Mouse (Mus musculus): Measurements from ENCODE around the gene Rpl12. TPM values are rescaled to one million over a fixed set of nuclear protein-coding genes. Genes with fewer than 3 reads are reported as not detected.
A peak's percentile ranks its signal among the peaks of the same experiment; 100 is the strongest.

Gene Rpl12
- total RNA-seq, 2 experiments from 2014 or later, result 212 to 221 TPM

DNA sequence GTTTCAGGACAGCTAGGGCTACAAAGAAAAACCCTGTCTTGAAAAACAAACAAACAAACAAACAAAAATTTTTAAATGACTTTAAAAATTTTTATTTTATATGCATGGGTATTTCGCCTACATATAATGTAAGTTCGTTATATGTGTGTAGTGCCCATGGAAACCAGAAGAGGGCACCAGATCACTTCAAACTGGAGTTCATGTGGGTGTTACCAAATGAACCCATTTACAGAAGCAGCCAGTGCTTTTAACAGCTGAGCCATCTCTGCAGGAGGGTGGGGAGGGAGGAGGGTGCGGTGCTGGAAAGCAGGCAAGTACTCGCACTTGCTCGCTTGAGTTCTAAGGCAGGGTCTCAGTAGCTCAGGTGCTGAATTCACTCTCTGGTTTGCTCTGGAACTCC, 21.9 kb upstream of the Rpl12 start:
- DNase-seq (ENCODE audit: low spot score in 2 of 2), result no peak

- DNase-seq (ENCODE audit: low spot score in 2 of 2), result no peak
Observed at GRCm38 (mm10) chr2:32940483-32940882, 20.9 kb upstream of the Rpl12 start.

- DNase-seq (ENCODE audit: low spot score in 2 of 2), result no peak
Observed at GRCm38 (mm10) chr2:32947454-32947853, 13.9 kb upstream of the Rpl12 start.

- no peak for DNase-seq (ENCODE audit: low spot score in 2 of 2)
Observed at GRCm38 (mm10) chr2:32954581-32954980, 6.8 kb upstream of the Rpl12 start.

DNA sequence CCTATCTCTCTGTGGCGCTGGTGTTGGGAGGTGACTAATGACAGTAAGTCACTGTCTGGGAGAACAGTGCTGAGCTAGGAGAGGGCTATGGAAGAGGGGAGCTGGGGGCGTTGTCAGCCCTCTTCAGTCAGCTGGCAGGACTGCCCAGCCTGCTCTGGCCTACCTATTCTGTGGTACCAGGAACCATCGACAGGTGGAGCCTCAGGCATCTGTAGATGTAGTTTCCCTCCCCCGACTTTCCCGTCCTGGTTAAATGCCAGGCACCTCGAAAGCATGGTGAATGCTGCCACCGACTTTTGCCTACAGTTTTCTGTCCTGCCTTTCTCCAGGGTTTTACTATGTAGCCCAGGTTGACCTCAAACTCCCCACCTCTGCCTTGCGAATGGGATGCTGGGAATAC, 4.0 kb upstream of the Rpl12 start:
- no peak for DNase-seq (ENCODE audit: low spot score in 2 of 2)

GRCm38 (mm10) chr2:32960273-32960672, 1.1 kb upstream of the Rpl12 start:
- DNase-seq (ENCODE audit: low spot score in 2 of 2), result no peak

DNA sequence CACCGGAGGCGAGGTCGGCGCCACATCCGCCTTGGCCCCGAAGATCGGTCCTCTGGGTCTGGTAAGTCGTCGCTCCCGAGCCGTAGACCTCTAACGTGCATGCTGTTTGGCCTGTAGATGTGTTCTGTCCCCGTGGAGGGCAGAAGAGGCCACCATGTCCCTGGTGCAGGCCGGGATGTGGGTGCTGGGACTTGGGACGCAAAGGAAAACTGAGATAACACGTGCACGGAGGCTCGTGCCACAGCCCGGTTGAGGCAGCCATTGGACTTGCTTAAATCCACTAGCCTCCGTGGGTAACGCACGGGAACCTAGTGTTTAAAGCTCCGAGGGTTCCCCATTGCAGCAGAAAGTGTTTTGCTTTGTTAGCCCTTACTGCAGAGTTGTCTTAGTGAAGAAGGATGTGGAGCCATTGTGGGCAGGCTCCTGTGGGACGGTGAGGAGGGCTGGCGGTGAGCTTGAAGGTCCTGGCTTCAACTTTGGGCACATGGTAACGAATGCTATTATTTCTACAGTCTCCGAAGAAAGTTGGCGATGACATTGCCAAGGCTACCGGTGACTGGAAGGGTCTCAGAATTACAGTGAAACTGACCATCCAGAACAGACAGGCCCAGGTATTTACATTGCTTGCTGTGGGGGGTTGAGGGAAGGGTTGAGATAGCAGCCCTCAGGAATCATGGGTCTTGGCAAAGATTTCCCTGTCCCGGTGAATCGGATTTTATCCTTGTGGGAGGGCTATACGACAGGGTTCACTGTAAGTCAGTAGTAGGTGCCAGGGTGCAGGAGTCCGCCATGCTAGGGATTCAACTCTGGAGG, 909 bp downstream of the Rpl12 start:
- no peak for DNase-seq (ENCODE audit: low spot score in 2 of 2)

GRCm38 (mm10) chr2:32962875-32963220, 1.5 kb downstream of the Rpl12 start:
- DNase-seq (ENCODE audit: low spot score in 2 of 2), result no peak

DNA sequence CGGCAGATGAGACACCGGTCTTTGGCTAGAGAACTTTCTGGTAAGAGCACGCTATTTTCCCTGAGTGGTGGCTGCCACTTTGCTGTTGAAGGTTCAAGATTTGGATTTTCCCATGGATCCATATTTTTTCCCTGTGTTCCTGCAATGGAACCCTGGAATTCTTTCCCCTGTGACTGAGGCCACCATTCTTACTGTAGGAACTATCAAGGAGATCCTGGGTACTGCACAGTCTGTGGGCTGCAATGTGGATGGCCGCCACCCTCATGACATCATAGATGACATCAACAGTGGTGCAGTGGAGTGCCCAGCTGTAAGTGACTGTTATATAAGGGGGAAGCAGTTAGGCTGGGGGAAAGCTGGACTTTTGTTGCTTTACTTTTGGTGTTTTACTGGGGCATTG, 2.2 kb downstream of the Rpl12 start:
- DNase-seq (ENCODE audit: low spot score in 2 of 2), result no peak

- DNase-seq (ENCODE audit: low spot score in 2 of 2), result no peak
Observed at GRCm38 (mm10) chr2:32963981-32964380, 2.6 kb downstream of the Rpl12 start.

DNA sequence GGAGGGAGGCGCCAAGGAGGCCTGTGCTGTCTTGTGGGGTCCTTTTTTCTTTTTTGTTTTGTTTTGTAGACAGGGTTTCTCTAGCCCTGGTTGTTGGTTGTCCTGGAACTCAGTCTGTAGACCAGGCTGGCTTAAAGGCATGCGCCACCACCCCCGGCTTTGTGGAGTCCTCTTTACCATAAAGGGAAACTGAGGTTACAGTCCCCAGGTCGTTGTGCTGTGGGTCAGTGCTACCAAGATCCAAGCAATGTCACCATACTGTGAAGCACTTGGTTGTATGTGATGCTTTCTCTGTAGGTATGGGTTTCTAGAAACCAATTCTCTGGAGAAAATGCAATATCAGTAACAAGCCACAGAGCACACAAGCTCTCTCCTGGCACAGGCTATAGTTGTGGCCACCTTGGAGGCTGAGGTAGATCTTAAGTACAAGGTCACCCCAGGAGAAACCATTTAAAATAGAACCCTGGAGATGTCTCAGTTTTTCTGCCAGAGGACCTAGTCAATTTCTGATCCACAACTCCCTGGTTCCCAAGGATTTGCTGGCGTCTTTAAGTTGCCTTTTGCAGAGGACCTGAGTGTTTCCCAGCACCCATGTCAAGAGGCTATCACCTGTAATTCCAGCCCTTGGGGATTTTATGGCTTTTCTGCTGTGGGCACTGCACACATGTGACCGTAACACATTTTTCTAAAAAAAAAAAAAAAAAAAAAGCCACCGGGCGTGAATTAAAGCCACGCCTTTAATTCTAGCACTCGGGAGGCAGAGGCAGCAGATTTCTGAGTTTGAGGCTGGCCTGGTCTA, 3.5 kb downstream of the Rpl12 start:
- DNase-seq (ENCODE audit: low spot score in 2 of 2), result no peak

- DNase-seq (ENCODE audit: low spot score in 2 of 2), result no peak
Observed at GRCm38 (mm10) chr2:32965511-32966183, 4.3 kb downstream of the Rpl12 start.

DNA sequence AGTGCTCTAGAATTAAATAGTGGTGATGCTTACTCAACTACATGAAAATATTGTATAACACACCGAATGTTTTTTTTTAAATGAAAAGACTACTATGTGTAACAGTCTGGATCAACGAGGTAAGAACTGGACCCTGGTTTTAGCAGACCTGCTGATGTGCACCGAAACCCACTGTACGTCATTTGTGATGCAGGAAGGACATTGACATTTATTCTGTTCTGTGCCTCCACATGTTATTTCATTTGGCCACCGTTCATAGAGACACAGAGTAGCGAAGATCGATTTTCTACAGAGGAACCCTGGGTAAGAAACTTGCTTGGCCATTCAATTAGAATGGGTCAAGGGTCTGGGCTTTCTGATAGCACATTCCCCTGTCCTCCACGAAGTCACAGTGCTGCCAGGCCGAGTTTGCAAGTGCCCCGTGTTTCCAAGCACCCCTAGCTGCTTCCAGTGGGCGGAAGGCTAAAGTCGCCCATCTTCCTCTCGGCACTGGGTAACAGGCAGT, 4.9 kb downstream of the Rpl12 start:
- DNase-seq (ENCODE audit: low spot score in 2 of 2), result no peak

DNA sequence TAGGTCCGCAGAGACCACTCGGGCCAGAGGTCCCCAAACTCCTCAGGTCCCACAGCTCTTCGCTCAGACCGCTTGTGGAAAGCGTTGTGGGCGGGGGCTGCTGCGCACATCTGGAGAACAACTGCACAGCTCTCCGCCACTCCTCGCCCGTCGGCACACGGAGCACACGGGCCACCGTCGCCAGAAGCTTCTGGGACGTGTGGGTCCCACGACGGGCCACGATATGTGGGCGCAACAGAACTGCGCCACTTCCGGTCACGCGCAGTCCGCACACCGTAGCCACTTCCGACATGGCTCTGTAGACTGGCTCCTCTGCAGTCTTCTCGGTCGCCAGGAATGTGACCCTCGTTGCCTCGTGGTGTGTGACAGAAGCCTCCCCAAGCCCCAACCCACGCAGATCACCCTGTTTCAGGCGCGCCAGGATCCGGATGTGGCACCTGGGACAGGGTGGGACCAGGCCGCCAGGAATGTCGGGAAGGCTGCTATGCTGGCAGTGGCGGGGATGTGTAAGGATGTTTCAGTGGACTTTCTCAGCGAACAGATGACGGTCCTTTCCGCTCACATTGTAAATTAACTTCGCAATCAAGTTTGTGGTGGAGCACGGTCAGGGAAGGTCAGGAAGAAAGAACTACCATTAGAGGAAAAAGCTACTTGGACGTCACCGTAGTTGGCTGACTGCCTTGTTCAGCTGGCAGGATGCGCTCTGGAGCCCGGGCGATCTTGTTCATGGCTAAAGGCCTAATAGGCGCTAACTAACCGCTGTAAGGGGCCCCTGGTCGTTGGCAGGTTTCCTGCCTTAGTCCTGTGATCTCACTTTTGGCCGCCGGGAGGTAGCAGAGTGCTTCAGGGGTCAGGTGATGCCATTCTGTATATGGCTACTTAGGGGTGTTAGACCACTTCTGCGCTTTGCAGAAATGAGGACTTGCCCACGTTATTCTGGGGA, 5.6 kb downstream of the Rpl12 start:
- peak; percentile 61 to 88 for DNase-seq (ENCODE audit: low spot score in 2 of 2)

- DNase-seq (ENCODE audit: low spot score in 2 of 2), result no peak
Observed at GRCm38 (mm10) chr2:32968024-32968614, 6.8 kb downstream of the Rpl12 start.

GRCm38 (mm10) chr2:32969326-32969725, 8.0 kb downstream of the Rpl12 start:
- DNase-seq (ENCODE audit: low spot score in 2 of 2), result no peak

- DNase-seq (ENCODE audit: low spot score in 2 of 2), result no peak
Observed at GRCm38 (mm10) chr2:32971235-32971634, 9.9 kb downstream of the Rpl12 start.

- no peak for DNase-seq (ENCODE audit: low spot score in 2 of 2)
Observed at GRCm38 (mm10) chr2:32974216-32974615, 12.9 kb downstream of the Rpl12 start.

DNA sequence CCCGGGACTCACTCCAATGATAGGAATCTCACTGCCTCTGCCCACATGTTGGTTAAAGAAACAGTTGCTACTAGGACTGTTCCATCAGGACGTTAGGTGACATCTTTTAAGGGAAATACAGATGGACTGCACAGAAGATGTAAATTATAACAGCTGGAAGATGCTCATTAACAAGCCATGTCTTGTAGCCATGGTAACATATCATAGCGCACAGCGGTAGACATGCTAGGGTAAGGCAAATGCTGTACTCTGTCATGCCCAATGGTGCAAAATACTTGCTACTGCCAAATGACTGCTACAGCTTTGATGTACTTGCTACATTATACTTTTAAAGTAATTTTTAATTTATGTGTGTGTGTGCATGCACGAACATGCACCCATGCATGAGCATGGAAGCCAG, 15.8 kb downstream of the Rpl12 start:
- DNase-seq (ENCODE audit: low spot score in 2 of 2), result no peak

DNA sequence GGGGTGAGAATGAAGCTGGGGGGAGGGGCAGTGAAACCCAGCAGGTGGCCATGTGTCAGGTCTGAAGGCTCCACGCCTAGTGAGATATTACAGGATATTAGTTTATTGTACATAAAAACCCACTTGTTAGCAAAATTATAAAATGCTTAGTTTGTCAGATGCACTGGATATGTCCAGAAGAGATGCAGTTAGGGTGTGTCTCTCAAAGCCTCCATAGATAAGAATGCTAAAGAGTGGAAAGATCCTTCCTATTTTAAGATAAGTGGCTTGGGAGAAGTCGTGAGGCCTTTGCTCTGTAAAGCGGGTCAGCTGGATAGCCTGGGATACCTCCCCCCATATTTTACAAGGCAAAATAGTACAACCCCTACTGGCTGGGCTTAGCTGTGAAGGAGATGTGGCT, 17.3 kb downstream of the Rpl12 start:
- no peak for DNase-seq (ENCODE audit: low spot score in 2 of 2)
